Mouse (Mus musculus) 3134 (cell line): ENCODE data around the gene D17H6S53E.
"Not testable (repeated sequence)": the region's sequence is repeated elsewhere in the genome, so short reads cannot be mapped to it uniquely, and the experiment has no call there.

Source experiments
- DNase-seq: peaks from one replicate; pipeline ENCODE4 v3.0.0-alpha.2; 2011; ENCODE audit warnings: low spot score; ENCODE audit not compliant: insufficient read length; ENCODE audit errors: extremely low read depth

Gene D17H6S53E

DNA sequence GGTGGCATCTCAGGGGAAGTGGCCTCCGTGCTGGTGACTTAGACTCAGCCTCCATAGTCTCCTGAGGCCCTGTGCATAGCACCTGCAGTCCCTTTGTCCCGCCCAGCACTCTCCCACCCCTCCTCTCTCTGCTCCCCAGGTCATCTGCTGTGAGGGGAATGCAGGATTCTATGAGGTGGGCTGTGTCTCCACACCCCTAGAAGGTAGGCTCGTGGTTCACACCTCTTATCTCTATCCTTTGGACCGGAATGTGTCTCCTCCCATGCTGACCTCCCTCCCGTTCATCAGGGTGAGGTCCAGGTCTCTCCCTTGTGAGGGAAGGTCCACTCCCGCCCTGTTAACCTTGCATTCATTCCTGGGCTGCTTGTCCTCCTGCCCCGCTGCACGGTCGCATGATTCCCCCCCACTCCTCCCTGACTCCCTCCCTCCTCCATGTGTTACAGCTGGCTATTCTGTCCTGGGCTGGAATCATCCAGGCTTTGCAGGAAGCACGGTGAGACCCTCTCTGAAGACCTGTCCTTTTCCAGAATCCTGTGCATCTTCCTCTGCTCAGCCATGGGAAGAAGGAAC lies 25.9 kb upstream of the D17H6S53E start:
- no peak for DNase-seq

- no peak for DNase-seq
Measured at GRCm38 (mm10) chr17:35101161-35101560, 25.0 kb upstream of the D17H6S53E start.

GRCm38 (mm10) chr17:35102299-35102698 lies 23.9 kb upstream of the D17H6S53E start:
- no peak for DNase-seq

GRCm38 (mm10) chr17:35103221-35103690 lies 22.9 kb upstream of the D17H6S53E start:
- DNase-seq: no peak

DNA sequence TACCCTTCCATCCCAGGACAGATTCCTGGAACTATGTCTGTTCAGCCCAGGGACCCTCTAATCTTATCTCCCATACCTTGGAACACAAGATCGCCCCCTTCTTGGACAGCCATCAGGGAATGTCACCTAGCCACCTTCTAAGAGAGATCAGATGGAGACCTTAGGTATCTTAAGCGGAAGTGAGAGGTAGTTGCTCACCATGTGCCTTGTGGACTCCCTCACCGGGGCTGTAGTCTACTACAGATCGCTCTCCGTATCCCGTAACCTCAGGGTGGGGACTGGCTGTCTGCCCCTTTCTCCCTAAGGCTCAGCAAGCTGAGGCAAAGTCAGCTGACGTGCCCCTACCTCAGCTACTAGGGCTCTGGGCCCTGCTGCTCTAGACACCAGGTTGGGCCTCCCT lies 22.1 kb upstream of the D17H6S53E start:
- DNase-seq: no peak

DNA sequence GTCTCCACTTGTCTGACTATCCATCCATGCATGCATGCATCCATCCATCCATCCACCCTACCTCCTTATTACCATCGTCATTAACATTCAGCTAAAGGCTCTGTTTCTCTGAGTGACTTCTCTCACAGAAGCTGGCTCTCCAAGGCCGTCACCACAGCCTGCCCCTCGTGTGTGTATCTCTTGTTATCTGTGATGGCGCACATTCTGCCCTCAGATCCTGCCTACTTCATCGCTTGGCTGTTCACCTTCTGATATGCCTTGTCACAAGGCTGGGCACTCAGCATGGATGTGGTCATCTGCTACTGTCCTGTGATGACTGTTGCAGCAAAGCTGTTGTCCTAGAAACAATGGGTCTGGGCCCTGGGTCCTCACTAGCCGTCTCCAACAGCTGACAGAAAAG lies 21.4 kb upstream of the D17H6S53E start:
- DNase-seq: no peak

- no peak for DNase-seq
Measured at GRCm38 (mm10) chr17:35105740-35106389, 20.3 kb upstream of the D17H6S53E start.

DNA sequence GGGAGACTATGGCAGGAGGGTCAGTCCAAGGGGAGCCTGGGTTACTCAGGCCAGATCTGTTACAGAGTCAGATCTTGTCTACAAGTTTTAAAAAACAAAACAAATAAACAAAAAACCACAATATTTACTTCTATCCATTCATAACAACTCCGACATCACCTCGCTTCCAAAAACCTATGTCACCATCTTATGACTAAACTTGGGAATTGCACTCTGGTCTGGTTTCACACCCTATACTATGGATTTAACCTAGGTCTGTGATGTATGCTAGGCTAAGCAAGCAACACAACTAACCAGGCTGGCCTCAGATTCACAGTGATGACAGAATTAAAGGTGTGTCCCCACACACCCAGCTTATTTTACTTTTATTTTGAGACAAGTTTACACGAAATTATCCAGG lies 19.7 kb upstream of the D17H6S53E start:
- no peak for DNase-seq

- DNase-seq: no peak
Measured at GRCm38 (mm10) chr17:35108097-35108496, 18.1 kb upstream of the D17H6S53E start, which contains the start of gene Ly6g5c. Gene Ly6g5c (plus strand): TSS chr17:35108279.

GRCm38 (mm10) chr17:35111774-35112173 lies 14.4 kb upstream of the D17H6S53E start:
- no peak for DNase-seq

DNA sequence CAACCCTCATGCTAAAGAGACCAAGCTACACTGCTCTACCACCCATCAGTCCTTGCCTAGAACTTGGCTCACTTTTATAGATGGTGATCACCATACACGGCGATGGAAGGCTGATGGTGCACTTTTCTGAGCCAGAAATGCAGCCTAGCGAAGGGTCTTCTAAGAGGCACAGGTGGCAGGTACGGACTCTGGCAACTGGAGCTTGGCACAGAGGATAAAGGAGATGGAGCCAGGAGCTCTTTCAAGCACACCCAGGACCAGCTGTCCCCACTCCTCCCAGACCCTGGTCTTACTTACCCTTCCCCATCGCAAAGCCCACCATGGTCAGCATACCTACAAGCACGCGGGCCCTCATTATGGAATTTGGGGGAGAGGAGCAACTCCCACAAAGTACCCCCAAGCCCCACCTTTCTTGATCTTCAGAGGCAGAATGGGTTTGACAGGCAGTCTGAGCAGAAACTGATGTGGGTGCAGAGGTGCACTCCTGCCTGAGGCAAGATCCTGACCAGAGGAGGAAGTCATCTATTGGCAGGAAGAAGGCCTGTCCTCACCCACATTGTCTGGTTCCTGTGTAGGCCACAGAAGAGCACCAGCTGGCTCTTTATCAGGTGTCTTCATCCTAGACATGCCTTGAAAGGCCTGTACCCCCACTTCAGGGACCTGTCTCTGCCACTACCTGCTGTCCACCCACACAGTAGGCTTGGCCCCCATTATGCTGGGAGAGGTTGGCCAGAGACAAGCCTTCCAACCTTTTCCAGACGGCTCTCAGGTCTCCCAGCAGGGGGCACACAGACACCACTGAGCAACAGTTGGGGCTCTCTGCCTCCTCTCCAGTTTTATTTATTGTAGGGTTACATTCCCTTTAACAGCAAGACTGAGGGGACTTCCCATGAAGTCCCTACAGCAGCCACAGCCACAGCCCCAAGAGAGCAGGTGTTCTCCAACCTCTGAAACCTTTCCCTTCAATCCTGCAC lies 10.8 kb upstream of the D17H6S53E start, which contains the start of gene Ly6g5b:
Ly6g5b (minus strand) TSS at position 383 of the 974 bp plus-strand sequence.
- DNase-seq: no peak

GRCm38 (mm10) chr17:35120745-35121142 lies 5.4 kb upstream of the D17H6S53E start:
- no peak for DNase-seq

- DNase-seq: peak; percentile 100
Measured at GRCm38 (mm10) chr17:35121143-35121799, 4.9 kb upstream of the D17H6S53E start, which contains the start of gene Gpank1. Gene Gpank1 (plus strand): TSS chr17:35121455.

- no peak for DNase-seq
Measured at GRCm38 (mm10) chr17:35121871-35122303, 4.3 kb upstream of the D17H6S53E start, which contains the start of gene Csnk2b. Gene Csnk2b (minus strand): TSS chr17:35122053.

DNA sequence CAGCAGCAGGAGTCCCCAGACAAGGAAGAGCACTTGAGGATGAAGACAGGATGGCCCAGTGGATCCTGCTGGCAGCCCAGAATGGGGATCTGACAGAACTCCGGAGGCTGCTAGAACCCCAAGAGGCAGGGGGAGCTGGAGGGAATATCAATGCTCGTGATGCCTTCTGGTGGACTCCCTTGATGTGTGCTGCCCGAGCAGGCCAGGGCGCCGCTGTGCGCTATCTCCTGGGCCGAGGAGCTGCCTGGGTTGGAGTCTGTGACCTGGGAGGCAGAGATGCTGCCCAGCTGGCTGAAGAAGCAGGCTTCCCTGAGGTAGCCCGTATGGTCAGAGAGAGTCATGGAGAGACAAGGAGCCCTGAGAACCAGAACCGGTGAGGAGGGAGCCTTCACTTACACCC lies 2.9 kb upstream of the D17H6S53E start:
- DNase-seq: not testable (repeated sequence)

DNA sequence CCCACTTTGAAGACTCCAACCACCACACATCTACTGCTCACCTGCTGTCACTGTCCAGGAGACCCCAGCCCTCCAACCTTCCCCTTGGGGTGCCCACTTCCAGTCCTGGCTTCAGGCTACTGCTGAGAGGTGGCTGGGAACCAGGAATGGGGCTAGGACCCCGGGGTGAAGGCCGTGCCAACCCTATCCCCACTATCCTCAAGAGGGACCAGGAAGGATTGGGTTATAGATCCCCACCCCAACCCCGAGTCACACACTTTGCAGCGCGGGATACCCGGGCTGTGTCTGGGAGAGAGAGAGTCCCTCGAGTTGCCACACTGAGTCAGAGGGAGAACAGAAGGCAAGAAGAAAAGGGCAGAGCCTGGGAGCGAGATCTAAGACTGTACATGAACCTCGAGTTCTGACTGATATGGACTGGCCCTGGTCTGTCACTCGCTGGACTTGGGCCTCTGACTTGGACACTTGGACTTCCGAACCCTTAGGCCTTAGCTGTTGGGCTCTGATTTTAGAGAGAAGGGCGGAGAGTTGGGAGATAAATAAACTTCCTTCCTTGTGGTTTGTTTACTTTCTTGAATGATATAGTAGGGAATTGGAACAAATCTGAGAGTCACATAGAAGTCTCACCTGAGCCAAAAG lies 1.8 kb upstream of the D17H6S53E start:
- not testable (repeated sequence) for DNase-seq

- no peak for DNase-seq
Measured at GRCm38 (mm10) chr17:35125081-35125480, 1.1 kb upstream of the D17H6S53E start.

DNA sequence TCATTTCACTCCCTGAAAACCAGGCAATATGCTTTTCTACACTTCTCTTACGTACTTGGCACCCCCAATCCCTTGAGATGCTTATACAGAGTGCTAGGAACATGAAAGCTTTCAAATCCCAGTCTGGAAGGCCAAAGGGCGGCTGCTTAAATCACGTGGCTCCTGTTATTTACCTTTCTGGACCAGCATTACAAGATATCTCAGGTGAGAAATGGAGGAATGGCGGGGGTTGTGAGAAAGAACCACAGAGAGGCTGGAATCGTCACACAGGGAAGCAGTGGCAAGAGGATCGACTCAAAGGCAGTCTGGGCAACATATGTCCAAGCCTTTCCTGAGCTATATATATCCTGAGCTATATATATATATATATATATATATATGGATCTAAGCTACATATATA lies 595 bp upstream of the D17H6S53E start:
- no peak for DNase-seq

GRCm38 (mm10) chr17:35127017-35127416 lies 844 bp downstream of the D17H6S53E start:
- no peak for DNase-seq

- DNase-seq: no peak
Measured at GRCm38 (mm10) chr17:35128996-35129395, 2.8 kb downstream of the D17H6S53E start.
